Mouse (Mus musculus): ENCODE data around the gene Mycbp2.

The Mycbp2 gene

GRCm38 (mm10) chr14:103260437-103260836, 86.2 kb downstream of the Mycbp2 start:
- no peak for DNase-seq (ENCODE audit: low read depth in 1 of 2, low spot score in 2 of 2)

- no peak for DNase-seq (ENCODE audit: low read depth in 1 of 2, low spot score in 2 of 2)
Observed at GRCm38 (mm10) chr14:103258745-103259144, 87.9 kb downstream of the Mycbp2 start.

GRCm38 (mm10) chr14:103256866-103257265, 89.7 kb downstream of the Mycbp2 start:
- no peak for DNase-seq (ENCODE audit: low read depth in 1 of 2, low spot score in 2 of 2)

- DNase-seq (ENCODE audit: low read depth in 1 of 2, low spot score in 2 of 2): no peak
Observed at GRCm38 (mm10) chr14:103254311-103254710, 92.3 kb downstream of the Mycbp2 start.

- no peak for DNase-seq (ENCODE audit: low read depth in 1 of 2, low spot score in 2 of 2)
Observed at GRCm38 (mm10) chr14:103242020-103242419, 104.6 kb downstream of the Mycbp2 start.

- DNase-seq (ENCODE audit: low read depth in 1 of 2, low spot score in 2 of 2): no peak
Observed at GRCm38 (mm10) chr14:103234770-103235169, 111.8 kb downstream of the Mycbp2 start.

GRCm38 (mm10) chr14:103233640-103234593, 112.7 kb downstream of the Mycbp2 start:
- DNase-seq (ENCODE audit: low read depth in 1 of 2, low spot score in 2 of 2): no peak

- DNase-seq (ENCODE audit: low read depth in 1 of 2, low spot score in 2 of 2): no peak
Observed at GRCm38 (mm10) chr14:103222356-103222755, 124.3 kb downstream of the Mycbp2 start.

GRCm38 (mm10) chr14:103221751-103222150, 124.9 kb downstream of the Mycbp2 start:
- DNase-seq (ENCODE audit: low read depth in 1 of 2, low spot score in 2 of 2): no peak

- no peak for DNase-seq (ENCODE audit: low read depth in 1 of 2, low spot score in 2 of 2)
Observed at GRCm38 (mm10) chr14:103216331-103216730, 130.3 kb downstream of the Mycbp2 start.

- DNase-seq (ENCODE audit: low read depth in 1 of 2, low spot score in 2 of 2): no peak
Observed at GRCm38 (mm10) chr14:103186658-103187057, 160.0 kb downstream of the Mycbp2 start.

- DNase-seq (ENCODE audit: low read depth in 1 of 2, low spot score in 2 of 2): no peak
Observed at GRCm38 (mm10) chr14:103186076-103186475, 160.5 kb downstream of the Mycbp2 start.

- no peak for DNase-seq (ENCODE audit: low read depth in 1 of 2, low spot score in 2 of 2)
Observed at GRCm38 (mm10) chr14:103180096-103180495, 166.5 kb downstream of the Mycbp2 start.

GRCm38 (mm10) chr14:103162923-103163322, 183.7 kb downstream of the Mycbp2 start:
- DNase-seq (ENCODE audit: low read depth in 1 of 2, low spot score in 2 of 2): no peak

- DNase-seq (ENCODE audit: low read depth in 1 of 2, low spot score in 2 of 2): no peak
Observed at GRCm38 (mm10) chr14:103155685-103156084, 190.9 kb downstream of the Mycbp2 start.

GRCm38 (mm10) chr14:103150139-103150538, 196.5 kb downstream of the Mycbp2 start:
- no peak for DNase-seq (ENCODE audit: low read depth in 1 of 2, low spot score in 2 of 2)

GRCm38 (mm10) chr14:103131991-103132390, 214.6 kb downstream of the Mycbp2 start:
- DNase-seq (ENCODE audit: low read depth in 1 of 2, low spot score in 2 of 2): no peak

GRCm38 (mm10) chr14:103125756-103126155, 220.9 kb downstream of the Mycbp2 start:
- DNase-seq (ENCODE audit: low read depth in 1 of 2, low spot score in 2 of 2): no peak

GRCm38 (mm10) chr14:103114994-103115670, 231.5 kb downstream of the Mycbp2 start:
- DNase-seq (ENCODE audit: low read depth in 1 of 2, low spot score in 2 of 2): peak in 1 of 2 experiments; percentile 25

GRCm38 (mm10) chr14:103112606-103113363, 233.8 kb downstream of the Mycbp2 start:
- no peak for DNase-seq (ENCODE audit: low read depth in 1 of 2, low spot score in 2 of 2)

GRCm38 (mm10) chr14:103109971-103110370, 236.6 kb downstream of the Mycbp2 start:
- no peak for DNase-seq (ENCODE audit: low read depth in 1 of 2, low spot score in 2 of 2)
